Mouse (Mus musculus) A20 (cell line): ENCODE data around the gene Ccdc157.
"Not testable (repeated sequence)": the region's sequence is repeated elsewhere in the genome, so short reads cannot be mapped to it uniquely, and the experiment has no call there.

Experiments used
- DNase-seq: peaks from one replicate; pipeline ENCODE4 v3.0.0-alpha.2; 2011; ENCODE audit warnings: low read depth, low spot score

Ccdc157 gene

GRCm38 (mm10) chr11:4159808-4160708, at the start of gene Ccdc157, which contains the start of gene Sf3a1:
TSS of gene Ccdc157 (minus strand) at chr11:4160293.
TSS of gene Sf3a1 (plus strand) at chr11:4160350.
- peak; percentile 94 for DNase-seq

GRCm38 (mm10) chr11:4209556-4209955, 49.5 kb upstream of the Ccdc157 start:
- peak; percentile 40 for DNase-seq

GRCm38 (mm10) chr11:4207655-4208054, 47.6 kb upstream of the Ccdc157 start:
- DNase-seq = no peak

GRCm38 (mm10) chr11:4206563-4206962, 46.5 kb upstream of the Ccdc157 start:
- DNase-seq = no peak

DNA sequence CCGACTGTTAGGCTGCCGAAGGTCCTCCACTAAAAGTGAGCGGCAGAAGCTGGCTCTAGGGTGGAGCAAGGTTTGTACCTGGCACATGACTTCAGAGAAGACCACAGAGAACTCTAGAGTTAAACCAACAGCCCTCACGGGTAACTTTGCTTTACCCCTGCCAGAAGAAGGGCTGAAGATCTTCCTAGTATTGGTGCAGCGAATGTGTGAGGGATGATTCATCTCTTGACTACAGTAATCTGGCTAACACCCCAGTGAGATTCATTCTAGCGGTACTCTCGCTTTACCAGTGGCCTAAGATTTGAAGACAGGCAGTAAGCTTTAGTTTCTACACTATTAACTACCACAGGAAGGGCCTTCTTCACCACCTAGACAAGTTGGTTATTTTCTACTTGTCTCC, 45.9 kb upstream of the Ccdc157 start:
- no peak for DNase-seq

DNA sequence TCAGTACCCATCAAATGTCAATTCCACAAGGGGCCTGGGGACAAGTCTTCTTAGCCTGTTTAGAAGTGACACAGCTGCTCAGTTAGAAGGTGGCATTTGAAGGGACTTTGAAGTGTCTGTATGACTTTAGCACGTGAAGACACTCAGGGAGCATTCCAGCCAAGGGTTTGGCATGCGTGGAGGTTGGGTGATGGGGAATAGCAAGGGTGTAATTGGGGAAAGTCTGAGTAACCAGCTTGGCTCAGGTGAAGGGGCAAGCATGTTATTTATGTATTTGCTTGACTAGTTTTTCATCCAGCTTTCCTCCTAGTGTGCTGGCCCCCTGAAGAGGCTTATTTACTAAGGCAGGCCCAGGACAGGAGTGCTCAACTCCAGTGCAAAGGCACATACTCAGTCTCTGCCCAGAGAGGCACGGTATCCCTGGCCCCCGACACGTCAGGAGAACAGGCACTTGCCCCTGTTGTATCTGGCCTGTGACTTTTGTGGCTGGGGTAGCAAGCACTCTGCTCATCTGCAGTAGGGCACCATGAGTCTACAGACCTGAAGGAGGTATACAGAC, 45.1 kb upstream of the Ccdc157 start:
- DNase-seq = no peak

DNA sequence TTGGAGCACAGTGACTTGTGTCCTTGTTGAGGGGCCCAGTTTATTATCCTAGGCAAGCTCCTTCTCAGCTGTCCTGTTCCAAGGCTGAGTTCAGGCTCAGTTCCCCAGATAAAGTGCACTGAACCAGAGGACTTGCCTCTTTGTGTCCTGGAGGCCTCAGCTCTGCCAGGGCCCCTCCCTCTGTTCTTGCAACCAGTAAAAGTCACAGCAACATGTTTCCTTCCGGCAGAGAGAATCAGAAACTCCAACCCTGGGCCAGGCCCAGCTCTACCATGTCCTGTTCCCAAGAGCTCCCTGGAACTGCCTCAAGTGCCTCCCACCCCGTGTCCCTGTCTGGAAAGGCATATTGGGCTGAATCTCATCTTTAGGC, 43.6 kb upstream of the Ccdc157 start:
- DNase-seq = no peak

GRCm38 (mm10) chr11:4202995-4203704, 43.1 kb upstream of the Ccdc157 start:
- DNase-seq = no peak

DNA sequence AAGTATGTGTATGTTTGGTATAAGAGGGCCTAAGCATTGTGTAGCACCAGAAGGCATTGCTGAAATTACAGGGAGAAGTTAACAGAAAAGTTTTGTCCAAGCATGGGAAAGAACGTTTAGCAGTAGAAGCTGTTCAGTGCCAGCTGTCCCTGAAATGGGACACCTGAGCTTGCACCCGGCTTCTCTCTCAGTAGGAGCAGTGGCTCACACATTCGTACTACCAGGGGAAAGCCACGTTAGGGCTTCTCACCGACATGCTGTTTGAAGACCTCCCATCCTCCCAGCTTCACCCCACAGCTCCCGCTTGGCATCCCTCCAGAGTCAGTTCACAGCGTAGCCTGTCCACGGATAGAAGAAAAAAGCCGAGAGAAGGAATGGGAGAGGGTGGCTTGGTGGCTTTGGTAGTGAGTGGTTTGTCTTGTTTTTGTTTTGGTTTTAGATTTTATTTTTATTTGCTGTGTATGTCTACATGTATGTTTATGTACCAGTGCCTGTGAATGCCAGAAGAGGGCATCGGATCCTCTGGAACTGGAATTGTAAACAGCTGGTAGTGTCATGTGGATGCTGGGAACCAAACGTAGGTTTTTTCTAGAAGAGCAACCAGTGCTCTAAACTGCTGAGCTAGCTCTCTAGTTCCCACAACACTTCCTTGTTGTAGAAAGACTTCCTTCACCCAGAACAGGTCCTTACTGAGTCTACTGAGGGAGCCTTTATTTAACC, 42.0 kb upstream of the Ccdc157 start:
- no peak for DNase-seq

- DNase-seq = no peak
Observed at GRCm38 (mm10) chr11:4197691-4198090, 37.6 kb upstream of the Ccdc157 start.

- no peak for DNase-seq
Observed at GRCm38 (mm10) chr11:4196636-4197035, 36.5 kb upstream of the Ccdc157 start.

DNA sequence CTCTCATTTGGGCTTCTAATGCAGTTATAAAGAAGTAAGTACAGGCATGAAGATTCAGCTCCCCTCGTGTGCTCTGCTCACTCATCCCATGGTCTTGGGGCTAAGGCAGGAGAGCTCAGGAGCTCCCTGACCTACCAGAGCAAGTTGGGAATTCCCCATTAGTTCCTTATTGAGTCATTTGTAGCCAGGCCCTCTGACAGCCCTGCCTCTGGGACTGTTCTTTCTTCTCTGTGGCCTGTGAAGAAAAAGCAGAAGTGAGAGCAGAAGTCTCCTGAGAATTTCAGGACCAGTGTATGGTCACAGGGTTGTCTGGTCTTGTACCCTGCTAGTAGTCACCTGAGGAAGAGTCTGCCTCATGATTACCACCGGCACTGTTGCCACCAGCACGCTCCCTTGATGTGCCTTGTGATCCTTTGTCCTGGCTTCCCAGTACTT, 35.5 kb upstream of the Ccdc157 start:
- DNase-seq = peak; percentile 91

DNA sequence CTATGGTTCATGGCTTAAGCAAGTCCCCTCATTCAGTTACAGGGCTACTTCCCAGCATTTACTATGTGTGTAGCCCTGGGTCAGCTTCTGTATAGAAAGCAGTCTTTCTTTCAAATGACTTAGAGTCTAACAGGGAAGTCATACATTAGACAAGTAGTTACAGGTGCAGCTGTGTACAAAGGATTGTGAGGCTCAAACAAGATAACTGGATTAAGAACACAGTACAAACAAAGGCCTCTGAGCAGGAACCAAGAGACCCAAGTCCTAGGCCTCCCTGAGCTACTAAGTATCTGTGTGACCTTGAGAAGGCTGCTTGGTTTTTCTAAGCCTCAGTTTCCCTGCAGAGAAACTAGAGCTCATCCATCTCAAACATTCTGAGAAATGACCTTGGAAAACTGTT, 33.3 kb upstream of the Ccdc157 start:
- DNase-seq = no peak

DNA sequence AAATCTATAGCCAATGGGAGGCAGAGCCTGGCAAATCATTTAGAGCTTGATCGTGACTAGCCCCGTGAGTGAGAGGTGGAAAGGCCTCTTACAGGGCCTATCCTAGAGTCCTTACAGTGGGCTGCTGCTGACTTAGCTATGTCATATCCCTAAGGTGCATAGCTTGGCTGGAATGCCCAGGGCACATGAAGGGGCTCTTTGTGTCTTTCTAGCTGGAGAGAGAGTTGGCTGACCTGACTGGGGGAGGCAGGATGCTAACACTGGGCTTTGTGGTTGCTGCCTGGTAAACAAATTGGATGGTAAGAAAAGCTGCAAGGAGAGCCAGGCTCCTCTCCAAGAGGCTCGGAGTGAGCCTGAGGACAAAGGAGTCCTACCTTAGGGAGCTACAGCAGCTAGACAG, 32.7 kb upstream of the Ccdc157 start:
- DNase-seq = no peak

- no peak for DNase-seq
Observed at GRCm38 (mm10) chr11:4190677-4191076, 30.6 kb upstream of the Ccdc157 start.

- DNase-seq = no peak
Observed at GRCm38 (mm10) chr11:4189182-4189581, 29.1 kb upstream of the Ccdc157 start.

GRCm38 (mm10) chr11:4187318-4187700, 27.2 kb upstream of the Ccdc157 start:
- DNase-seq = no peak

GRCm38 (mm10) chr11:4186486-4187317, 26.6 kb upstream of the Ccdc157 start, which contains the start of gene Tbc1d10a:
TSS of gene Tbc1d10a (plus strand) at chr11:4186789.
- DNase-seq = peak; percentile 98

GRCm38 (mm10) chr11:4185480-4185879, 25.4 kb upstream of the Ccdc157 start:
- DNase-seq = not testable (repeated sequence)

DNA sequence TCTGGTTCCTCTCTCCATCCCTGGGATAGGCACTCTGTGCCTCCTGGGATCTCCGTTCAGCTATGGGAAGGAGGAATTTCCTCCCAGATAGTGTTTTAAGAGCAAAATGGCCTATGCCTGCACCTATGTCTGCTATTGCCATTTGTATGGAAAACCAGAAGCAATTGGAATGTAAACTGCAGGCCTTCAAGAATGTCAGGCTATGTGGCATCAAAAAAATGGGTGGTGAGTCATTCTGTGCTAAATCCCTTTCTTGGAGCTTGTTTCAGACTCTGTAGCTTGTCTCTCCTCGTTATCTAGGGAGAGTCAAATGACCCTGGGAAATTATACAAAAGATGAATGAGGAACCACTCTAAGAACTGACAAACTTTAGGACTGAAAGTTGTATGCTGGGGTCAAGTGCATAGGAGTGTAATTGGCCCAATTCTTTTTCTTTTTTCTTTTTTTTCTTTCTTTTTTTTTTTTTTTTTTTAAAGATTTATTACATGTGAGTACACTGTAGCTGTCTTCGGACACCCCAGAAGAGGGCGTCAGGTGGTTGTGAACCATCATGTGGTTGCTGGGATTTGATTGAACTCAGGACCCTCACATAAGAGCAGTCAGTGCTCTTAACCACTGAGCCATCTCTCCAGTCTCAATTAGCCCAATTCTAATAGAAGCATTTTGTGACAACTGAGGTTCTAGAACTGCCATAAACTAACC, 24.3 kb upstream of the Ccdc157 start:
- peak; percentile 54 for DNase-seq
